Mouse (Mus musculus) liver, adult 10 weeks (tissue): ENCODE measurements around the gene Sh2b3. TPM values are rescaled to one million over a fixed set of nuclear protein-coding genes. Genes with fewer than 3 reads are reported as not detected.

ENCODE experiments used
- polyA plus RNA-seq: library from polyadenylated mRNA; stranded (reverse); fragments of 350-450 nt; fragmentation: Illumina TruSeq; extraction: RNeasy Lipid Tissue Mini Kit (QIAGEN cat#74804); gene quantifications from one replicate; pipeline ENCODE4 v1.2.3, GENCODE M21; 2014; ENCODE audit warnings: low read depth, low replicate concordance

The Sh2b3 gene
- 4.8 TPM for polyA plus RNA-seq

DNA sequence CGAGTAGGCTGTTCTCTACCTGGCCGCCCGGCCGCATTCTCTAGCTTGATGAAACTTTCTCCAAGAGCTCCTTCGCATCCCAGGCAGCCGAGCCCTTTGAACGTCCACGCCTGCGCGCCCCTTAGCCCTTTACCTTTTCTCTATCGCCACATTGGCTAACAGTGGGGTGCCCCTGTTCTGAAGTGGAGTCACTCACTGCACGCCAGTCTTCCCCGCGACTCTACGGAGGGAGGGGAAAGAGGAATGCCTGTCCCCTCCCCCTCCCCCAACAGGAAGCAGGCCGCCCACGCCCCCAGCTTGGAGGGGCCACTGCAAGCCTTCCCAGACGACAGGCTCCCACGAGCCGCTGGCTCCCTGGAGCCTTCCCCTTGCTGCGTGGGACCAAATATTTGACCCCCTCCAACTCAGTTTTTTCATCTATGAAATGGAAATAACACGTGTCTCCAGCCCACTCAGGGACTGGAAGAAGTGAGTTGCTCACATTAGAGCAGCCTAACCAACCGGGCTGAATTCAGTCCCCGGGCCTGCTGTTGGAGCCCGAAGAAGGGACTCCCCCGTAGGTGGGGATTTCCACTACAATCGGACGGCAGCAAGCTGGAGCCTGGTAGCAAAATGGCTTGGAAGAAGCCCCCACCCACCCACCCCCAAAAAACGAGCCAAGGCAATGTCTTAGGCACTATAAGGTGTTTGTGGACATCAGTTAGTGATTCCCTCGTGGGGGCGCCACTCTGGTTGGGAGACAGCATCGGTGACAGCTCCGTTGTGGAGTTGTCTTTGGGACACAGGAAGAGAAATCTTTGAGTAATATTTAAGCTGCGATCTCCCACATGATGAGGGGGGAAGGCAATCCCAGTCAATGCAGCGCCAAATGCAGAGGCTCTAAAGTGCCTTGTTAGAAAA, at the start of gene Sh2b3:
Gene Sh2b3 (minus strand): TSS at position 206 of the 900 bp plus-strand sequence.

DNA sequence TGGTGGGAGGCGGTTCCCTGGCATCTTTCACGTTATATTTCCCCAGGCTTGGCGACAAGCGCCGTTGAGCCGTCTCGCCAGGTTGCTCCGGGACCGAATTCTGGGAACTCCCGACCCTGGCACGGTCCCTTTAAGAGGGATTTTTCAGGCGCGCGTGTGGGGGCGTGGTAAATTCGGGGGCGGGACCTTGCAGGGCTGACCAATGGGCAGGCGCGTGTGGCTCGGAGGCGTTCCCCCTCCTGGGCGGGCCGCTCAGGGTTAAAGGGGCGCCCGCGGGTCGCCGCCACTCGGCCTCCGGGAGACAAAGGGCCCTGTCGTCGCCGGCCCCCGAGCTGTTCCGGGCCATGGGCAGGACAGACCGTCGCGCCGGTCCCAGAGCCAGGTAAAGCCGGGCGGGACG, 11.3 kb upstream of the Sh2b3 start, which contains the start of gene Pheta1:
Gene Pheta1 (plus strand): TSS at position 242 of the 400 bp plus-strand sequence.

Other genes starting within 250 kb of the Sh2b3 start
- gene Aldh2, start 243.8 kb downstream of the Sh2b3 start, polyA plus RNA-seq: 247 TPM
- gene Acad12, start 218.7 kb downstream of the Sh2b3 start, polyA plus RNA-seq: 7.6 TPM
- 4.5 TPM for gene Acad10, start 177.1 kb downstream of the Sh2b3 start, polyA plus RNA-seq
- gene Brap, start 177.1 kb downstream of the Sh2b3 start, polyA plus RNA-seq: 57.8 TPM
- 120 TPM for gene Atxn2, start 126.3 kb downstream of the Sh2b3 start, polyA plus RNA-seq
- gene Pheta1, start 11.3 kb upstream of the Sh2b3 start, polyA plus RNA-seq: 0.48 TPM
- 0.13 TPM for gene Cux2, start 212.5 kb upstream of the Sh2b3 start, polyA plus RNA-seq